Mouse (Mus musculus) right cerebral cortex, adult 2 months (tissue): ENCODE measurements around the gene Rcvrn.
A peak's percentile ranks its signal among the peaks of the same experiment; 100 is the strongest.

ENCODE experiments used
- DNase-seq, 2 experiments: peaks; one replicate each; pipeline ENCODE4 v3.0.0; 2021 to 2022; ENCODE audit warnings: low spot score in 2 of 2

The Rcvrn gene

DNA sequence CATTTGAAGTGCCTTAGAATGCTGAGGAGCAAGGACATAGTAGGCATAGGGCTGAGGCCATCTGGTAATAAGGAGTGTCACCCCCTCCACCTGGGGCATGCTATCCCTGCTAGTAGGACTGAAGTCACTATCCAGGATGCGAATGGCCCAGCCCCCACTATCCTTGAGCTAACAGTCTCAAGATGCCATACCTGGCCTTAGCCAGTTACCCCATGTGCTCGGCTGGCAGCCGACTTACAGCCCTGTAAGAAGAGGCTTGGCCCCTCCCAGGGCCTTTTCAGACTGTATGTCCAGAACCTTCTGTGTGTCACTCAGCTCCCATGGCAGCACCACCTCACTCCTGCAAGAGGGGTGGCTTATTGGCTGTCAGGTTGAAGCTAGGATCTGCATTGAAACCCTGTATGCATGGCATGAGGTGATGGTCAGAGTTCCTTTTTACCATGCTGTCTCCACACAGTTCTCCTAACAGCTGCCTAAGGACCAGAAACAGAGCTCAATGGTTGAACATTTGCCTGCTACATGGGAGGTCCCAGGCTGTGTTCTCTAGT lies 26.6 kb upstream of the Rcvrn start:
- DNase-seq = no peak

DNA sequence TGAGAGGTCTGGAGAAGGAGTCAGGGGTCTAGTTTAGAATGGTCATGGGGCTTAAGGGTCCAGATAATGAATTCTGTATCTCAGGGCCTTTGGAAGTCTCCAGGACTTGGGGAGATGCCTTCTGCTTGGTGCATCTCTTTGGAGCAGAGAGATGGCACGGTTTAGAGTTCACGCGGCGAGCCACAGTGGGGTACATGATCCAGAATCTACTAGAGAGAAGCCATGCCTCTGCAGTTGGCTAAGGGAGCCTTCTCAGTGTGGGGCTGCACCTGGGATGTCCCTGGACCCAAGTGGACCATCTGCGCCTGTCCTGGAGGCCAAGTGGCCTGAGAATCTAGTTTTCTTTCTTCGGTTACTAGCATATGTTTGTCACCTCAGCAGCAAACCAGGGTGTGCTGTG lies 25.1 kb upstream of the Rcvrn start:
- DNase-seq = no peak

DNA sequence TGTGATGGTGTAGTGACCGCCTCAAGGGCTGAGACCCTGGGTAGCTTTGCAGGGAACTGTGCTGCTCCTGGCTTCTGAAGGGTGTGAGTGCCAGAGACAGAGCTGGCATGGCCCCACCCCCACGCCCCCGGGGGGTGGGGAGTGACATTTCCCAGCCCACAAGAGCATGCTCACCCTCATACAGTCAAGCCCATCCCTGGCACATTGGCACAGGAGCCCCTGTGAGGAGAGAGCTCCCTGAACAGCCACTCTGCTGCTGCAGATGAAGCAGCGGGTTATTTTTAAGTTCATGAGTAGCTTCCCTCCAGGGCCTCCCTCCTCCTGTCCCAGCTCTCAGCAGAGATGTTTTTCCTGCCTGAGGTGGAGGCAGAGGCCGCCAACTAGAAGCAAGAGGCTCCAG lies 23.0 kb upstream of the Rcvrn start:
- no peak for DNase-seq

DNA sequence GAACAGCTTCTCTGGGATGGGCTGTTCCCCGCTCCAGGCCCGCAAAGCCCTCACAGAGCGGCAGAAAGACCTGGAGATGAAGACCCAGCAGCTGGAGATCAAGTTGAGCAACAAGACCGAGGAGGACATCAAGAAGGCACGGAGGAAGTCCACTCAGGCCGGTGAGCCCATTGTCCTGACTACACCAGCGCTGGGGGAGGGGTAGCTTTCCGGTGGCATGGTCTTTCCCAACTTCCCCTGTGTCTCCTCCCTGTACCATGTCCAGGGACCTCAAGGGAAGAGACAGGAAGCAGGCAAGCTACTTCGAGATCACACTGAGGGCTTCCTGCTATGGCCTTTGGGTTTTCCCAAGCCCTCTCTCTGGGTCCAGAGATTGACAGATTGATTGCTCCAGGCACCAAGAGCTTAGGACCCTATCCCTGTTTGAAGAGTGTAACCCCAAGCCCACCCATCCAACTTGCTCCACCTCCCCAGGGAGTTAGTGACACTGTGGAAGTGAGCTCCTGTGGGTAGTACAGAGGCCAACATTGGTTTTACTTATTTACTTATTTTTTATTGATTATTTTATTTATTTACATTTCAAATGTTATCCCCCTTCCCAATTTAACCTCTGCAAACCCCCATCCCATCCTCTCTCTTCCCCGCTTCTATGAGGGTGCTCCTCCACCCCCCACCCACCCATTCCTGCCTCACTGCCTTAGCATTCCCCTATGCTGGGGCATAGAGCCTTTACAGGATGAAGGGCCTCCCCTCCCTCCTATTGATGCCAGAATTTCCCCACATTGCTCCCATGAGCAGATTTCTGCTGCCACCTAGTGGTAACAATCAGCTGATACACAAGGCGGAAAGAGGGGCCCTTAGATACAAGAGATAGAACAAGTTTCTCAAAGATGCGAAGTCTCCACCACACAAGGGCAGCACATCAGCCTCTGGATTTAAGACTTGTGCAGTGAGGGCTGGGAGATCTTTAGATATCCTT lies 19.3 kb upstream of the Rcvrn start:
- no peak for DNase-seq

DNA sequence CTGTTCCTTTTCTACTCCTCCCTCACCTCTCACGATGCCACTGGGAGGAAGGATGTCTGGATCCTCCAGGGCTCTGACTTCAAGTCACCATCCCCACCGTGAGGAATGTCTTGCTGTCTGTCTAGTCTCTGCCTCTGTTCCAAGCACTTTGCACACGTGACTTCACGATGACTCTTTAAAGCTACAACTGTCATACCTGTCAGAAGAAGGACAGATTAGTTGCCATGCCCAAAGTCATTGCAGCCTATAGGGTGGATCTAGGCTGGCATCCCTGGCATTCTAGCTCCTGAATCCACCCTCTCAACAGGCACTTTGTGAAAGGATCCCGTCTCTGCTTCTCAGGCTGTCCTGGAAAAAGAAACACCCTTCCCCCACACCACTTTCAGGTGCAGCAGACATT lies 15.8 kb upstream of the Rcvrn start:
- DNase-seq = no peak

DNA sequence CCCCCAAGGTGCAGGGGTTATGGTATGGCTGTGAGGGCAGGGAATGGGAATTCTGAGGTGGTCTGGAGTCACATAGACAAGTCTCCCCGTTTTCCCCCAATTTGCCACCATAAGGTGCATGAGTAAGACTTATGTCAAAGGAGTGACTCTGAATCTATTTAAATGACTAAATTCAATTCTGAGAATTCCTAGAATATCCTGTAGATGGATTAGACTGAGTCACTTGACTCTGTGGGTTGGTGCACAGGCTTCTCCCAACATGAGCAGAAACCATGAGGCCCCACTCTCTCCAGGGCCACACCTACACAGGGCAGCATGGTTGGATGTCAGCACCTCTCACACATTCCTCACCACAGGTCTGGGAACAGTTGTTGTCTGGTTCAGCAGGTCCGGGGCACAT lies 15.2 kb upstream of the Rcvrn start:
- DNase-seq = no peak

DNA sequence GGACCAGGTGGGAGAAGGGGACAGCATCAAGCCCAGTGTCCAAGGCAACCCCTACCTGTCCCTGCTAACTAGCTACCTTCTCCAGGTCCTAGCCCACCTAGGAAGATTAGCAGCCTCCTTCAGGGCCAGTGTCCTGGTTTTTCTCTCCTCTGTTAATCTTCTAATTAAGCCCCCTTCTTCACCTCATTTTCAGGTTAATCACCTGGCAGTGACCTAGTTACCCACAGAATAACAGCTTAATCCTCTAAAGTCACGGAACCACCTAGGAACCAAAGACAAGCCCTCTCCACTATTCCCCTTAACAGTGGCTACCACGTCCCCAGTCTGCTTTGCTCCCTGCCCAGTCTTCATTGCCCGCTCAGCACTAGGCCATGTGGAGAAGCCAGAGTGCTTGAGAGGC lies 13.3 kb upstream of the Rcvrn start:
- no peak for DNase-seq

DNA sequence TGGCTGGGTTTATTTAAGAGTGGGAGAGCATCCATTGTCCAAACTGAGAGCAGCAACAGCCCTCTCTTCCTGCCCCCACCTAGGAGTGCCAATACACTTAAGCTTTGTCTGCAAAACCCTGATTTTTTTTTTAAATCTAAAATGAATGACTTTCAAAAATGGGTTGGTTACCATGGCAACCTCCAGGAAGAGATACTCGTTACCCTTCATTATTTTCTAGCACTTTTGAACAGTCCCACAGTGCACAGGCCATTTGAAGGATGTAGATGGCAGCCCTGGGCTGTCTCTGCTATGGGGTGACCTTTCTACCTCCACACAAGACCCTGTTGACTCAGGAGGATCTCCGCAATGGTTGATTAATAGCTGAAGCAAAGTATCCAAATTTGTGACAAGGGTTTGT lies 9.0 kb upstream of the Rcvrn start:
- DNase-seq = peak in 1 of 2 experiments; percentile 5

DNA sequence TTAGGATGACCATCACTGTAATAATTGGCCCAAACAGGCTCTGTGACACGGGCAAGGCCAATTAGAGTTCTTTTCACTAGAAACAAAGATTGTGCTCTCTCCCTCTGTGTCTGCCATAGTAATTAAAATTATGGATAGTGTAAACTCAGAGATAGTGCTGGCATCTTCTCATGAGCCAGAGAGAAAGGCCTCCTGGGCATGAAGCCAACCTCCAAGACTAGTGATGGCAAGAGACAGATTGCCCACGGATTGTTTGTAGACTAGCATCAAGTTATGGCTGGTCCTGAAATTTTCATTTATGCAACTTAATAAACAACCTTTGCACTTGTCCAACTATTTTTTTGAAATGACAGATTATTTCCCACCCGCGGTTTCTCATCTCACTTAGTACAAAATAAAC lies 17.9 kb downstream of the Rcvrn start:
- DNase-seq = peak in 1 of 2 experiments; percentile 52

DNA sequence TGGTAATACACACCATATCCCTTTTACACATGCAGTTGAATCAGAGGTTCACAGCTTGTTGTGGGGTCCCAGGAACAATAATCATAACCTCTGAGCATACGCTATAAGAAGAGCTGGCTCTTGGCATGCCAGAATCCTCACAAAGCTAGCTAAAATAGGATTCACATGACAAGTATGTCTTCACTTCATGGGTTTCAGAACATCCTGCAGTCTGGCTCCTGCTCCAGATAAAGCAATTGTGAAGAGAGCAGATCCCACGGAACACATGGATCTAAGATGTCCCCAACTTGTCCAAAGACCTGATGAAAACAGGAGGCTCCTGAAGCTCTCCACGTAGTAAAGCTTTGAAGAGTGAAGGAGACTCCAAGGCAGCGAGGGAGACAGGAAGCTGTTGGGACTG lies 20.3 kb downstream of the Rcvrn start:
- no peak for DNase-seq

DNA sequence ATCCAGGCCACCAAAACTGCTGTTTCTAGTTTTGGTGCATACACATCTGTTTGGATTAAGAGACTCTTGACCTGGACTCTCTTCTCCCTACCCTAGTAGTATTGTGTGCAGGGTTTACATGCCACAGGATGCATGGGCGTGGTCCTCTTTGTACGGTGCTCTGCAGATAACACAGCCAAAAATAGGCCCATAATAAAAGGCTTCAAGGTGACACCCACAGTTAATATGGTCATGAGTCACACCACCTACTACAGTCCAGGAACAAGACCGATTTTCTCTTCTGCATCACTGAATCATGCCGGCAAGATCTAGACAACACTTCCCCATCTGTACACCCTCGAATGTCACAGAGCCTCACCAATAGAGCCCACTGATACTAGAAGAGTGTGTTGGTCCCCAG lies 26.4 kb downstream of the Rcvrn start:
- DNase-seq = no peak

DNA sequence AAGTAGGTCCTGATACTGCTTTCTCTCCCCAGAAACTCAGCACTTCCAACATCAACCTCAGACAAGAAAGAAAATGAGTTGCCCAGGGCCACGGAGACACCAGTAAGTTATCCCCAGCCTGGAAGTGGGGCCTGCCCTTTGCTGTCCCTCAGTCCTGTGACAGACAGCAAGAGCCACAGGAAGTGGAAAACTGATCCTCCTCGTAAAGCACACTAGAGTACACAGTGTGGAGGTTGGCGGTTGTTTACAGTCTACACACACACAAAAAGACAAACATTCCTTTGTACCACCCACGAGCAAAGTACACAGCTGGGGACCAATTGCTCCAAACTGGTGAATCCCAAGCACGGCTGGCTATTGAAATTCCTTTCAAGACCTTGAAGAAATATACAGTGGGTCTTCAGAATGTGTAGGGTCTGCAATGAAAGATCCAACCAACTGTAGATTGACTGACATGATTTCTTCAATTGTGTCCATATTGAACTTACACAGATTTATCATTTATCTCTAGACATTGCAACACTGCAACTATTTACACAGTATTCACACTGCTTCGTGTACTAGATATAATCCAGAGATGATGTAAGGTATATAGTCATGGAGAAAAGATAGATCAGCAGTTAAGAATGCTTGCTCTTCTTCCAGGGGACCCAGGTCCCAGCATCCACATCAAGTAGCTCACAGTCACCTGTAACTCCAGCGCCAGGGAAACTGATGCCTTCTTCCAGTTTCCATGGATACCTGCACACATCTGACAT lies 27.5 kb downstream of the Rcvrn start:
- DNase-seq = no peak

DNA sequence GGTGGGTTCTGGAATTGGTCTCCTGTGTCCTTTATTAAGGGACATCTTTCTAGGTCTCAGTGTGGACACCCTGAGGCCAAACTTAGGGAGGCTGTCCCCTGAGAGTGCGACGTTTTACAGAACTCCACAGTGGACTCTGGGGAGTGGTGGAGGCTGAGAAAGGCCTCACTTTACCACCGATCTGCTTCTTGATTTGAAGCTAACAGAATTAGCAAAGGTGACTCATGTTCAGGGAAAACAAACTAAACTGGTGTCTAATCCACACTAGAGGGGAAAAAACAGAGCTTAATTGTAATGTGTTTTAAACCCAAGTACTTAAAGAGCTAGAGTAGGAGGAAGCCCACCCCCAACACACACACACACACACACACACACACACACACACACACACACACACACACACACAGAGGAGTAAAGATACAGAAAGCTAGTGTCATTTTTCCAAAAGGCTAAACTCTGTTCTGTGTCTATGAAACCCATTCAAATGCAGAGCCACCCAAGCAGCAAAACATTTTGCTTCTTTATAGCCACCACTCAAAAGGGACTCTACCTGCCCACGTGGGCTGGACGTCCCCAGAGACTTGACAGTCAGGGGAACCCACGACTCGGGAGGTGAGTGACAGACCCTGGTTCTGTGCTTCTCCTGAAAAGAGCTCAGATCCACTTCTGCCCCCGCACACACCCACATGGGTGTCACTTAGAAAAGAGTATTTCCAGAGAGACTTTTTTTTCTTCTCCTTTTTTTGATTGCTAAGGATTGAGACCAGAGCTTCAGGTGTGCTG lies 28.3 kb downstream of the Rcvrn start:
- DNase-seq = peak; percentile 63 to 71

DNA sequence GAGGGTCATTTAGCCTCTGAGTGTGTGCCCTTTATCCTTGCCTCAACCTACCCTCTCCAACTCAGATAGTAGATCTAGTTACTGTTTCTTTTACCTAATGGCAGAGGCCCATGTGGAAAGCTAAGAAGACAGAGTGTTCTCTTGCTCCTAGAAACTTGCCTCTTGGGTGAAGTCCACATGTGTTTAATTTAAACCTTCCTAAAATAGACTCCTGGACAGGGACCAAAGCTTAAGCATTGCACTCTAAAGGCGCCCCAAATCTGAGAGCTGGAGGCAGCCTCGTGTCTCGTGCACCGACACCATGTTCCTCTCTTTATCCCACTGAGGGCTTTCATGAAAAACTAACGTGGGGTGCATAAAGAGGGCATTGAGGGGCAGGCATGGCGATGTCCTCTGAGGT lies 32.0 kb downstream of the Rcvrn start:
- no peak for DNase-seq

DNA sequence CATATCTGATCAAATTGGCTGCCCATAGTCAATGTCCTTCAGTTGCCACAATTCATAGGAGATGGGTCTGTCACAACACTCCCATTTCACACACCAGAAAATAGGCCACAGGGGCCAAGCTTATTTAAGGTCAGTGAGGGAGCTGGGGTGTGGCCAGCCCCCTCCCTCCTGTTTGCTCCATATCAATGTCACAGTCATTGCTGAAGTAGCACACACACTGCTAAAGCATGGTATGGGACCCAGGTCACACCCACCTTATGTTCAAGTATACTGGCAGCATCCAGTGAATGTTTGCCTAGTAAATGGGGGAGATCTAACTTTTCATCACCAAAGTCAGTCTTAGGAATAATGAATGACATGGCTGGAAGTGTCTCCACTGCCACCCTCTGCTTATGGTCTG lies 33.6 kb downstream of the Rcvrn start:
- DNase-seq = no peak

DNA sequence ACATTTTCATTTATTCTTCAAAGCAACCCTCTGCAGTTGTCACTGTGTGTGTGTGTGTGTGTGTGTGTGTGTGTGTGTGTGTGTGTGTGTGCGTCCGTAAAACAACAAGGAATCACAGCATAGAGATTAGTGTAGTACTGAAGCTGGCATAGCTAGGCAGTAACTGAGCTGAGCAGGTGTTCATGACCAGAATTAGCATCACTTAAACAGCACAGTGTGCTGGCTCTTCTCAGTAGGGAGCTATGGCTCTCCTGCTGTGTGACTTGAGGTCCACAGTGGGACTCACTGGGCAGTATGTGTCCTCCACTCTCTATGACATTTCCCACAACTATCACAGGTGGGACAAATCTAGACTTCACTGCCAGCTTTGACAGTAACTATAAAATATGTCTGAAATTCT lies 35.9 kb downstream of the Rcvrn start:
- DNase-seq = no peak

DNA sequence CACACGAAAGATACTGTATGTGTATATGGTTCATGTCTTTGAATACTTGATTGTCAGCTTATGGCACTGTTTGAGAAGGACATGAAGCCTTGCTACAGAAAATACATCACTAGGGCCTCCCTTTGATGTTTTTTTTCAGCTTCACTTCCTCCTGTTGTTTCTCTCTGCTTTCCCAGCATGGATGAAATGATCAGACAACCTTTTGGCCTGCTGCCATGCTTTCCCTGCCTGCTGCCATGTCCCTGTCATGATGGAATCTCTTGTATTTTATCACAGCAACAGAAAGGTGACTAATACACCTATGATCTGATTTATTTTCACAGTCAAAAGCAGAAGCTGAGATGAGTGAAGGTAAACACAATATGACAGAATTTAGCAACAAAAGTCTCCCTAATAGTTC lies 38.6 kb downstream of the Rcvrn start:
- no peak for DNase-seq

DNA sequence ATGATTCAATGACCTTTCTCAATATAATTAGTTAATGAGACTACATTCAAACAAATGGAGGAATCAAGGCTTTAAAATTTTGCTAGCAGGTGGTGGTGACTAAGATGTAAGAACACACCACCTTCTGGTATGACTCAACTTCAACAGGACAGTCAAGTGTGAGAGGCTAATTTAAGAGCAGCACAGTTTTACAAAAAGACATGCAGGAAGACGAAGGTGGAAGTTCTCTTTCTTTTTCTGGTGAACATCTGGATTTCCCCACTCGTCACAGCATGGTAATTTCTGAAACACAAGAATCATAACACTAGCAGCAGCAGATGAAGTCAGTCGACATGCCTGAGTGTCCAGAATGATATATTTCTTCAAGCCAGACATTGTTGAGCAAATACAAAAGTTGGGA lies 39.5 kb downstream of the Rcvrn start:
- DNase-seq = no peak

DNA sequence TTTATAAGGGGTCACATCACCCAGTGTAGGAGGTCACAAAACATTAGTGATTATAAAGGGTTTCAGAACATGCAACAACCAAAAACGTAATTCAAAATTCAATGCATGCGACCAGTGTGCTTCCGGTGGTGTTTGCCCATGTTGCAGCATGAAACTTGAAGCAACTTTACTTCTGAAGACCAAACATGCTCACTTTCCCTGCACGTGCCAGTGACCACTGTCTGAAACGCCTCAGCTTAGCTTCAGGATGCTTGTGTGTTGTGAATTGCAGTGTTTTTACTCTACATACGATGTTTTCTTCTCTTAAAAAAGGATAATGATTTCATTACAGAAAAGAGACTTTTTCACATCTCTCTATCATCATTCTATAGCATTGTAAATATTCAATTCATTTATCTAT lies 43.2 kb downstream of the Rcvrn start:
- DNase-seq = no peak

DNA sequence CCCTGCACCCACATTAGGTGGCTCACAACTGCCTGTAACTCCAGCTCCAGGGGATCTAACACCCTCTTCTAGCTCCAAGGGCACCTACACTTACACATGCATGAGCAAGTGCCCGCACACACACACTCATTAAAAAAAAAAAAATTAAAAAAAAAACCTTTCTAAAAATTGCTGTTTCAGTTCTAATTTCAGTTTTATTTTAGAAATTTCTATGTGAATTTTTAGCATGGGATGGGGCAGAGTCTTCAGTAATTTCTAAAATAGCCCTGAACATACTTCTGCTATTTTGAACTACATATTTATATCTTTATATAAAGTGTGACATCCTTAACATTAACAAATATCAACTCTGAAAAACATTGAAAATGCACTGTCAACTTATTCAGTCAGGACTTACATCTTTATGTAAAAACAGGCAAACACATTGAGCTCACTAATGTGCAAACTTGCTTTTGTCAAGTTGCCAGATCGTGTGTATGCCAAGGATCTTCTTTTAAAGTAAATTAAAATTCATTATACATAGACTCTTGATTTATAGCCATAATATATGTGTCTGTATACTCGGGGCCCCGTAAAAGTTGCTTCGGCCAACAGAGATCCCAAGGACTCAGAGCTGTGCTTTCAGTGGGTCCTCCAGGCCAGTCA lies 43.8 kb downstream of the Rcvrn start:
- DNase-seq = no peak

DNA sequence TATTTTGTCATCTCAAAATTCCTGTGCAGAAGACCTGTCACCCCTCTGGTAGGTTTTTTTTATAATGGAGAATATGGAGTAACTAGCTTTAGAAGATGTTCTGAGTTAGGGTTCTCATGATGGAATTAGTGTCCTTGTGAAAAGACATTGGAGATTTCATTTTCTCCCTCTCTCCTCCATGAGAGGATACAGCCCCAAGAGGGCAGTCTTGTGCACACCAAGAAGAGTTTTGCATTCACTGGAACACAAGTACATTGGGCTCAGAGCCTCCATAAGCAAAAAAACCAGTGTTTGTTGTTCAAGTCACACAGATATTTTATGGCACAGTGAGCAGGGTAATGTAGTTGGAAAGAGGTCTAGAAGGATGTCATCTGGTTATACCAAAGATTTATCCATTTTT lies 46.4 kb downstream of the Rcvrn start:
- no peak for DNase-seq
